Mouse (Mus musculus): ENCODE data around the gene Tff2. TPM values are rescaled to one million over a fixed set of nuclear protein-coding genes. Genes with fewer than 3 reads are reported as not detected.

The Tff2 gene
- not detected in 2 replicates for polyA plus RNA-seq (2011; ENCODE audit: insufficient read depth, insufficient read length, low read depth, missing spikeins)

DNA sequence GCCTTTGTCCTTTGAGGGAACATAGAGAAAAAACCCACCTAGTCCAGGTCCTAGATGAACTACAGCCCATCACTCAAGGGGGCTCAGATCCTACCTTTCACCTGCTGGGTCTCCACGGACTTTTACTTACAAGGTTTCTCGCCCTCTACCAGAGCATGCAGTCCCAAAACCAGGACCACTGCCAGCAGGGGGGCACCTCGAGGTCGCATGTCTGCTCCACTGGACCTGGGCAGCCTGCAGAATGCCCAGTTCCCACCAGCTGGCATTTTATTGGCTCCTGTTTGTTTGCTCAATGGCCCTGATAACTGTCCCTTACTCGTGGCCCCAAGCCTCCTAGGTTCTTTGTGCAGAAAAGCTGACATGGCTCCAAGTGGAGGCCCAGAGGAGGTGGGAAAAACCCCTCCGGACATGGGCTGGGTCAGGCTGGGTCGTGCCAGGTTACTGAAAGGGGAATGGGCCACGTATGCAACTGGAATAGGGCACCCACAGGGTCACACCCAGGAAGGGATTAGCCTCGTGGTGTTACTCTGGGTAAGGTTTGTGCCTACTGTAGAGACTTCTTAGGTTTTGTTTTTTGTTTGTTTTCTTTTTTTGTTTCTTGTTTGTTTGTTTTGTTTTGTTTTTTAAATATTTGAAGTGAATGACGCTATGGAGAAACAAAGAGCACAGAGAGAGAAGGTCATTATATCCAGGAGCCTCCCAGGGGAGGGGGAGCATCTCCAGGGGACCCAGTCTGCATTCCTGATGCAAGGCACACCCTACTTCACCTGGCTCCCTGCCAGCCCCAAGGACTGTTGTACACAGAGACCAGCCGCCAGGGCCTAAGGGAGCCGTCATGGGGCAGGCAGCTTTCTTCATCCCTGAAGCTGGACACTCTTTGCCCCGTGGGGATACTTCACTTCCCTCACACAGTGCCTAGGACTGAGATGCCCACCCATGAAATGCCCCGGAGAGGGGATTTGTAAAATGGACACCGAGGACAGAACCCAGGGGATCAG, at the start of gene Tff2:
Gene Tff2 (minus strand): TSS at position 243 of the 998 bp plus-strand sequence.
- Histone ChIP-seq H3K27me3 (ENCODE audit: control insufficient read depth, insufficient read depth, low read length, poor library complexity, severe bottlenecking) (no peaks in the 10 kb centered on the region), H3K27ac (ENCODE audit: insufficient read depth, low read length) (no peak within 1 kb of the TSS), H3K9me3 (replicated peaks; ENCODE audit: control insufficient read depth, insufficient read depth, low read length, poor library complexity, severe bottlenecking) (no peaks in the 10 kb centered on the region), H3K4me3 (ENCODE audit: low read depth, low read length) (no peak within 1 kb of the TSS), H3K36me3 (ENCODE audit: control insufficient read depth, insufficient read depth, low read length, poor library complexity, severe bottlenecking) (no peaks in the 10 kb centered on the region), H3K4me1 (ENCODE audit: control insufficient read depth, insufficient read depth, low read length) (no peaks in the 10 kb centered on the region), H3K9ac (ENCODE audit: low read depth, poor library complexity, severe bottlenecking) (no peak within 1 kb of the TSS)
- TF ChIP-seq POLR2A (IDR thresholded peaks at IDR 0.05; ENCODE audit: insufficient read depth, low read length) (no peak), EP300 (IDR thresholded peaks at IDR 0.05; ENCODE audit: insufficient read depth, low read depth, low read length) (no peak), CTCF (IDR thresholded peaks at IDR 0.05; ENCODE audit: low read depth, low read length) (no peak)

DNA sequence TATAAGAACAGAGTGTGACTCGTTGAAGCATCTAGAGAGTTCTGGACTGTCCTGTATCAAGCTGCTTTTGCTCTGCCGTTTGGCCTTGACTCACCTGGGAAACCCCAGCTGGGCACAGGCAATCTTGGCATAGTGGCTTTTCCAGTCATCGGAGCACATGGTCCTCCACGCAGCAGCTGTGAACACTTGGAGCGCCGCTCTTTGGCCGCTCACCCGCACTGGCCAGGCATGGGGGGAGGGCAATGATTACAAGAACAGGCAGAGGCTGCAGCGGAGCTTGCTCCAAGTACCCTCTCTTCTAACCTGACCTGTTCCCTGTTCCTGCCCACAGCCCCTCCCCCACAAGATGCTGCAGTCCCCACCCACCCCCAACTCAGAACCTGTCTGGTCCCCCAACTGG, 49.3 kb upstream of the Tff2 start:
- H3K36me3 ChIP-seq (ENCODE audit: control insufficient read depth, insufficient read depth, low read length, poor library complexity, severe bottlenecking) = no peaks in the 10 kb centered on the region
- H3K27me3 ChIP-seq (ENCODE audit: control insufficient read depth, insufficient read depth, low read length, poor library complexity, severe bottlenecking) = no peaks in the 10 kb centered on the region
- TF ChIP-seq CTCF (IDR thresholded peaks at IDR 0.05; ENCODE audit: low read depth, low read length) = no peak
- TF ChIP-seq POLR2A (IDR thresholded peaks at IDR 0.05; ENCODE audit: insufficient read depth, low read length) = no peak
- TF ChIP-seq EP300 (IDR thresholded peaks at IDR 0.05; ENCODE audit: insufficient read depth, low read depth, low read length) = no peak
- H3K4me1 ChIP-seq (ENCODE audit: control insufficient read depth, insufficient read depth, low read length) = no peaks in the 10 kb centered on the region
- no peak overlapping the region for H3K4me3 ChIP-seq (ENCODE audit: low read depth, low read length)
- no peaks in the 10 kb centered on the region for H3K9me3 ChIP-seq (replicated peaks; ENCODE audit: control insufficient read depth, insufficient read depth, low read length, poor library complexity, severe bottlenecking)
- no peak overlapping the region for H3K9ac ChIP-seq (ENCODE audit: low read depth, poor library complexity, severe bottlenecking)
- no peak overlapping the region for H3K27ac ChIP-seq (ENCODE audit: insufficient read depth, low read length)

DNA sequence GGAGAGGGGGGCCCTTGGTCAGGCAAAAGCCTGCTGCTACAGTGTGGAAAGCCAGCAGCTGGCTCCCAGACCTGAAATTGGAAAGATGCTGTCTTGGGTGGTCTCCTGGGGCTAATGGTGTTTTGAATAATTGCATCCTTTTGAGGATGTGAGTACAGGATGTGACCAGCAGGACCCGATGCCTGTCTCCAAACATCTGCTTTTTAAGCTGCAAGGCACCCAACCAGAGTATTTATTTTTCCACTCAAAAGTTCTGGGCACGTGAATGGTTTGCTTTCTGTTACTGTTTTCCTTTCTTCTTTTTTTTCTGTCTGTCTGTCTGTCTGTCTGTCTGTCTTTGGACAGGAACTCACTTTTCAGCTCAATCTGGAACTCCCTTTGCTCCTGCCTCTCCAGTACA, 48.6 kb upstream of the Tff2 start:
- no peak overlapping the region for H3K4me3 ChIP-seq (ENCODE audit: low read depth, low read length)
- no peak overlapping the region for H3K9ac ChIP-seq (ENCODE audit: low read depth, poor library complexity, severe bottlenecking)
- no peak for TF ChIP-seq EP300 (IDR thresholded peaks at IDR 0.05; ENCODE audit: insufficient read depth, low read depth, low read length)
- TF ChIP-seq POLR2A (IDR thresholded peaks at IDR 0.05; ENCODE audit: insufficient read depth, low read length) = no peak
- no peaks in the 10 kb centered on the region for H3K36me3 ChIP-seq (ENCODE audit: control insufficient read depth, insufficient read depth, low read length, poor library complexity, severe bottlenecking)
- H3K27me3 ChIP-seq (ENCODE audit: control insufficient read depth, insufficient read depth, low read length, poor library complexity, severe bottlenecking) = no peaks in the 10 kb centered on the region
- H3K27ac ChIP-seq (ENCODE audit: insufficient read depth, low read length) = no peak overlapping the region
- no peaks in the 10 kb centered on the region for H3K4me1 ChIP-seq (ENCODE audit: control insufficient read depth, insufficient read depth, low read length)
- no peaks in the 10 kb centered on the region for H3K9me3 ChIP-seq (replicated peaks; ENCODE audit: control insufficient read depth, insufficient read depth, low read length, poor library complexity, severe bottlenecking)

DNA sequence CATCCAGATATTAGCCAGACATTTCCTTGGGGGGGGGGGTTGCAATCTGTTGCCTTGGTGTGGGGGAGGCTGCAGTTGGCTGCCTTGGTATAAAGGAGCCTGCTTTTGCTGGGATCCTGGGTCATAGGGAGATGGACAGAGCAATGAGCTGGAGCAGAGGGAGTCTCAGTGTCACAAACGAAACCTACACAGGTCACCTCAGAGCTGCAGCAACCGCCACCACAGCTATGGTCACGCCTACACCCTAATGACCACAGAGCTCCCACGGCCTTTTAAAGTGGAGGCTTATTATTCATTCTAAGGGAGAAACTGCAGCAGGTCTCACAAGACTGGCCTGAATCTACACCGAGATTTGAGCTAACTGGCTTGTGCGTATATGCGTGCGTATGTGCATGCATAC, 47.7 kb upstream of the Tff2 start:
- H3K9me3 ChIP-seq (replicated peaks; ENCODE audit: control insufficient read depth, insufficient read depth, low read length, poor library complexity, severe bottlenecking) = no peaks in the 10 kb centered on the region
- no peak overlapping the region for H3K27ac ChIP-seq (ENCODE audit: insufficient read depth, low read length)
- H3K4me3 ChIP-seq (ENCODE audit: low read depth, low read length) = no peak overlapping the region
- TF ChIP-seq POLR2A (IDR thresholded peaks at IDR 0.05; ENCODE audit: insufficient read depth, low read length) = no peak
- TF ChIP-seq EP300 (IDR thresholded peaks at IDR 0.05; ENCODE audit: insufficient read depth, low read depth, low read length) = no peak
- no peak for TF ChIP-seq CTCF (IDR thresholded peaks at IDR 0.05; ENCODE audit: low read depth, low read length)
- no peak overlapping the region for H3K9ac ChIP-seq (ENCODE audit: low read depth, poor library complexity, severe bottlenecking)
- H3K4me1 ChIP-seq (ENCODE audit: control insufficient read depth, insufficient read depth, low read length) = no peaks in the 10 kb centered on the region
- no peaks in the 10 kb centered on the region for H3K27me3 ChIP-seq (ENCODE audit: control insufficient read depth, insufficient read depth, low read length, poor library complexity, severe bottlenecking)
- no peaks in the 10 kb centered on the region for H3K36me3 ChIP-seq (ENCODE audit: control insufficient read depth, insufficient read depth, low read length, poor library complexity, severe bottlenecking)

DNA sequence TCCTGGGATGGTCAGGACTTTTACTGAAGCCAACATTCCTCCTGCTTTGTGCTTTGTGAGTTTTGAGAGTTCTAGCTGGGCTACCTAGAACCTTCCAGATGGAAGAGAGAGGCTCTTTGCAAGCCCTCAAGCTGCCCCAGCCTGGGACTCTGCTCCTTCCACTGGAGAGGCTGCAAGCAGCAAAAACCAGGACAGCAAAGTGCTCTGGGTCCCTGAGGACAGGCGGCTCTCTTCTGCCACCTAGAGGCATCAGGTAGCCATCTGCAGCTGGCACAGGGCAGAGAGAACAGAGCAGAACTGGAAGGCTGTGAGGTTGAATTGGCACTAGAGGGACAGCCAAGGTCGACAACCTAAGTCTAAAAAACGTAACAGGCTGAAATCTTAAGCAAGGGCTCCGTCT, 43.3 kb upstream of the Tff2 start:
- H3K9me3 ChIP-seq (replicated peaks; ENCODE audit: control insufficient read depth, insufficient read depth, low read length, poor library complexity, severe bottlenecking) = no peaks in the 10 kb centered on the region
- no peaks in the 10 kb centered on the region for H3K36me3 ChIP-seq (ENCODE audit: control insufficient read depth, insufficient read depth, low read length, poor library complexity, severe bottlenecking)
- H3K9ac ChIP-seq (ENCODE audit: low read depth, poor library complexity, severe bottlenecking) = no peak overlapping the region
- H3K4me3 ChIP-seq (ENCODE audit: low read depth, low read length) = no peak overlapping the region
- peaks cover 2% of the 10 kb centered on the region for H3K4me1 ChIP-seq (ENCODE audit: control insufficient read depth, insufficient read depth, low read length)
- no peaks in the 10 kb centered on the region for H3K27me3 ChIP-seq (ENCODE audit: control insufficient read depth, insufficient read depth, low read length, poor library complexity, severe bottlenecking)
- H3K27ac ChIP-seq (ENCODE audit: insufficient read depth, low read length) = no peak overlapping the region
- TF ChIP-seq EP300 (IDR thresholded peaks at IDR 0.05; ENCODE audit: insufficient read depth, low read depth, low read length) (no peak), CTCF (IDR thresholded peaks at IDR 0.05; ENCODE audit: low read depth, low read length) (peak; percentile 90), POLR2A (IDR thresholded peaks at IDR 0.05; ENCODE audit: insufficient read depth, low read length) (no peak)
